Mouse (Mus musculus) frontal cortex, postnatal 10 days (tissue): ENCODE measurements at regions not wholly inside any gene's neighbourhood (a gene's known extent, or its start where the extent isn't known, plus 50 kb on each side); places are given as distances from the start of the nearest gene placed in this dataset.

Experiments
- DNase-seq, 2 experiments: peaks; one replicate each; pipeline ENCODE4 v3.0.0; 2022; ENCODE audit warnings: low spot score in 2 of 2, mixed read lengths in 1 of 2

DNA sequence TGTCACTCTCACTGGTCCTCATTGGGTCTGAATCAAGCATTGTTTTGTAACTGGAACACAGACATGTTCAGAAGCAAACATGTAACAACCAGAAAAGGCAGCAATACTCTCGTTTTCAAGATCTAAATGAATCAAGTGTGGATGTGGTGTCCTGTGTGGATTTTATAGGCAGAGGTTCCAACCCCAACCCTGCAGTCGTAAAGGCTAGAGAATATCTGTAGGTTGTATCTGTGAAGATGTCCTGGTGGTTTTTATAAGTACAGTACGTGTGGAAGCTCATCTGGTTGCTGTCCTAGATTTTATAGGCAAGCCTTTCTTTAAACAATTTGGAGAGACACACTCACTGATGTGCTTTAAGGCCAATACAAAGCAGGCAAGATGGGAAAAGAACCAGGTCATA is 518.8 kb upstream of the Atp11b start:
- DNase-seq, result no peak

DNA sequence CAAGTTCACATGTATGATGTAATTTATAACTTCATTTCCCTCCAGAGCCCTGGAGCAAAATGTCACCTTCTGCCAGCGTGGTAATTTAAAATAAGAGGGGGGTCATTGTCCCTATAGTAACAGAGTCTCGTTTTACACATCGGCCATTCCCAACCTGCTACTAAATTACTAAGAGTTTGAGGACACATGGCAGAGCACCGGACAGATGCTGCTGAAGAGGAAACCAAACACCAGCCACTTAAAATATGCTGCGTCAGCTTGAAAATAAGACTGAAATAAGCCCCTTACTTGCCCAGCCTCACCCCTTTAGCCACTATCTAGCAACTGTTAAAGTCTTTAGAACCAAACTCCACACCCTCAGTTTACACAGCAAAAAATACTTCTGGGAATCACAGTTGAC is 518.1 kb upstream of the Atp11b start:
- DNase-seq, result no peak

DNA sequence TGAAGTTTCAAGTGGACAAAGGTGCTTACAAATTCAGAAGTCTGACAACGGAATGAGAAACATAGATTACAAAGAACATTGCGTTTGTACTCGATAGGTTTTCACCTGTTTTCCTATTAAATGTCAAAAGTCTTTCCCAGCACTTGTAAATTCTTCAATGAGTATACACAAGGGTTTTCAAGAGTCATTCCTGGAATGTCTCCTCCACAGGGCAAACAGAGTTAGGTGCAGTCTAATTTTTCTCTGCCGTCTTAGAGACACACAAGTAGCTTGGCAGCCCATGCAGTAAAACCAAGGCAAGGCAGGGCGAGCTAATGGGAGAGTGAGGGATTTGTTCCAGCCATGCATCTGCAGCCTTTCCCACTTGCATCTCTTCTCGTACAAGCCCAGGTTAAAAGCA is 516.6 kb upstream of the Atp11b start:
- DNase-seq, result no peak

- DNase-seq, result no peak
Observed at GRCm38 (mm10) chr3:35242349-35242748, 511.6 kb upstream of the Atp11b start.

- no peak for DNase-seq
Observed at GRCm38 (mm10) chr3:35242871-35243529, 510.9 kb upstream of the Atp11b start.

DNA sequence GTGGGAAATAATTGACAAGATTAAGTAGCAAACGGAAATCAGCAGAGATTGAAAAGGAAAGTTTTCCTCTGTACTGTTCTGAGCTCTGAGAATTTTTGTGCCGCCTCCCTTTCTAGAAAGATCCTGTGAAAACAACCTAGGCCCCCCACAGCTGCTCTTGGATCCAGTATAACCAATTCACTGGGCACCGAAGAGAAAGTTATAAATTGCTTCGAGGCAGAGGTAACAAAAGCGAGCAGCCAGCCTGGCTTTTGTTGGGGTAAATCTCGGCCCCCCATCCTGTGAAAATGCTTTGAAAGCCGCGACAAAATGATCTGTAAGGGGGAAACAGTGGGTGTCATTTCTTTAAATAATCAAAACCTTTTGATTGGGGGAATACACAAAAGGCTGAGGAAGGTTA is 508.9 kb upstream of the Atp11b start:
- no peak for DNase-seq

GRCm38 (mm10) chr3:35245946-35246665 is 507.8 kb upstream of the Atp11b start:
- DNase-seq, result no peak

- no peak for DNase-seq
Observed at GRCm38 (mm10) chr3:35249160-35249559, 504.7 kb upstream of the Atp11b start.

DNA sequence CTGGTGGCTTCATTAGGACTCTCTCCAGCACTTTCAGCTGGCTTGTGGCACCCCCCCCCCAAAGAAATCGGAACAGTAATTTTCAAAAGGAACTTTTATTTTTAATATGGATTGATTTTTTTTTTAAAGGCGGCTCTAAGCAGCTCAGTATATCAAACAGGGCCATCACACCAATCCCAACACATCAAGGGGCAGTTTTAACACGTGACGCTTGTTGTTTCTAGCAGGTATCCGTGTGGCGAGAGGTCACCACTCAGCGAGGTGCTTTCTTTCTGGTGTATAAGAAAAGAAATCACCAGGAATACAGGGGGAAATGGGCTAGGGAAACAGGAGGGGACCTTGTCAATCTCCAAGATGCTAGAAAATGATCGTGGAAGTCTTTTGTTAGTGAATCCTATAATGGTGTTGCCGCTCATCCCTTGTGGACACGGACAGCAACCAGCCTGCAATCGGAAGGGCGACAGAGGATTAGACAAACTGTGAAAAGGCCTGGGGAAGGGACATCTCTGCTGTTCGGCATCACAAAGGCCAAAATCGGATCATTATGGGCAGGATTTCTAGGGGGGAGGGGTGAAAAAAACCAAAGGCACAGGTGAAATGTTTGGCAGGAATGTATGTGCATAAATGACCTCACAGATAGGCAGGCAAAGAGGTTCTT is 503.7 kb upstream of the Atp11b start:
- no peak for DNase-seq

GRCm38 (mm10) chr3:35253861-35254260 is 500.0 kb upstream of the Atp11b start:
- no peak for DNase-seq

DNA sequence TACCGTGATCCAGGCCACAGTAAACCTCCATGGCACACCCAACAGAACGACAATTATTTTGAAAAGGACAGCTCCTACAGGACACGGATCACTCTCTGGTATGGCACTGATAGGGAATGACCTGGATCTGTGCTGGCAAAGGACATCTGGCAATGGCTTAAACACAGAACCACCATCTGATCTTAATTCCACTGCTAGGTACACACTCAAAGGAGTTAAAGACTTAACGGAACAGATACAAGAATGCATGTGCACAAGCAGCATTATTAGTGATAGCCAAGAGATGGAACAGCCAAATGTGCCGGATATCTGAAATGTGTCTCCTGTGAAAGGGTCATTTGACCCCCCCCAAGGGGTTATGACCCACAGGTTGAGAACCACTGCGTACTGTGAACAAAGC is 493.0 kb upstream of the Atp11b start:
- no peak for DNase-seq

DNA sequence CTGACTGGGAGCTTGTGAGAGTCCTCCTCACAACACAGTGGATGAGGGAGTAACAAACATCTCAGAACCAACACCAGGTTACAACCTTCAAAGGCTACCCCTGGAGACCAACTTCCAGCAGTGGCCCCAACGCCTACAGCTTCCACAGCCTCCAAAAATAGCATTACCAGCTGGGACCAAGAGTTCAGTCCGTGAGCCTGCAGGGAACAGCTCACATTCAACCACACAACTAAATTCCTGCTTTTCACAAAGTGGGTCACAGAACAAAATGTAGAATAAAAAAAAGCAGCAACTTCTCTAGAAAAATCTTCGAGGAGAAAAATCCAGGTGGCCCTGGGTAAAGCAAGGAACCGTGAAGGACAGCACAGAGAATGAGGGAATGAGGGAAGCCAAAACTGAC is 485.0 kb upstream of the Atp11b start:
- no peak for DNase-seq

GRCm38 (mm10) chr3:35269977-35270880 is 483.7 kb upstream of the Atp11b start:
- DNase-seq, result no peak

- DNase-seq, result no peak
Observed at GRCm38 (mm10) chr3:35273546-35273945, 480.4 kb upstream of the Atp11b start.

GRCm38 (mm10) chr3:35280981-35281380 is 472.9 kb upstream of the Atp11b start:
- no peak for DNase-seq

DNA sequence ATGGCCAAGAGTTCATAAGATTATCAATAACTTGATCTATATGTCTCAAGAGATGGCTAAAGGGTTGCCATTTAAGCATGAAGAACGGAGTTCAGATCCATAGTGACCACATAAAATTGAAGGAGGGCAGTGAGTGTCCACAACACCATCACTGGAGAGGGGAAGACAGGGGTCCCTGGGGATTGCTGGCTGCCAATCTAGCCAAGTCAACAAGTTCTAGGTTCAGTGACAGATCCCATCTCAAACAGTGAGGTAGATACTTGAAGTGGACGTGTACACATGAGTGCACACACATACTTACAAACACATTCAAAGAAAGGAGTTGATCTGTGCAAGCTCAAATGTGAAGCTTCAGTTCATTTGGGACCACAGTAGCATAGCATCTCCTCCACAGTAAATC is 471.8 kb upstream of the Atp11b start:
- no peak for DNase-seq

DNA sequence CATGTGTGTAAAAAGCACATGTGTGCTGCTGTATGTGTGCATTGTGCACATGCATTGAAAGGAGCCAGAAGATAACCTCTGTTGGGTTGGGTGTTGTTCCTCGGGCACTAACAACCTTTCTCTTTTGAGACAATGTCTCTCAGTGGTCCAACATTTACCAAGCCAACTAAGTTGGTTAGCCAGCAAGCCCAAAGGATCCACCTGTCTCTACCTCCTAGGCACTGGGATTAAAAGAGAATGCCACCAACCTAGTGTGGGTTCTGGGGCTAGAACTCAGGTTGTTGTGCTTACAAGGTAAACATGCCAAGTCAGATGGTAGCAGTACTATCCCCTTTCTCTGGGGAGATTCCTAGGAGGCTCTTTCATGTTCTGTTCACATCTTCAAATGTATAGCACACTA is 459.1 kb upstream of the Atp11b start:
- no peak for DNase-seq

- no peak for DNase-seq
Observed at GRCm38 (mm10) chr3:35295746-35296145, 458.2 kb upstream of the Atp11b start.

DNA sequence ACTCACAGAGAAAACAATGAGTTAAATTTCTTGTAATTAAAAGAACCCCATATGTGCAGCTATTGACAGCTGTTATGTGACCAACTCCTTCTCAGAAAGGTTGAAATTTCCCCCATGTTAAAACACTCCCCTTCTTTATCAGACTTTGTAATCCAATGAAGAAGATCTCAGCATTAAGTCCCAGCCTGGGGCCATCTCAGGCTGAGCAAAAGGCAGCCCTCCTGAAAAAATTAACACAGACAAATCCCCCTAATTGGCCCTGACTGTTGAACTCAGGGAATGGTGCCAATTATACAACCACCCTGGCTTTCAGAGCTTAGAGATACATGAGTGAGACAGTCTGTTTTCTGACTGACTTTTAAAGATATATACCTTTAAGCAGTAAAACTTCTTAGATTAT is 454.9 kb upstream of the Atp11b start:
- DNase-seq, result no peak

- no peak for DNase-seq
Observed at GRCm38 (mm10) chr3:35306013-35306412, 447.9 kb upstream of the Atp11b start.

DNA sequence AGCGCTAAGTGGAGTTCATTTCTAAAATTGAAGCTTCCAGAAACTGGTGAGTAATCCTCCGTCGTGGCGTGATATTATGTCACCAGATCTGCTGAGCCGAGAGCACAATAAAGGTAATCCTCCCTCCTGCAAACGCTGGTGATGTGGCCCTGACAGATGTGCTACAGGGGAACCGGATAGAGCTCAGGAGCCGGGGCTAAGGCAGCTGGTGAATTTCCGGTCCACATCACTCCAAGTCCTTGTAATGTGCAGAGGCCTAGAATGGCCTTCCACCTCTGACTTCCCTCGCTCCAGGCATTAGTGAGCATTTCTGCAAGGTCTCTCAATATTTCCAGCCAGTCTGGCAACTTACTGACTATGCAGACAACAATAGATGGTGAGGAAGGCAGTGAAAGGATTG is 439.7 kb upstream of the Atp11b start:
- no peak for DNase-seq

- no peak for DNase-seq
Observed at GRCm38 (mm10) chr3:35315162-35315561, 438.7 kb upstream of the Atp11b start.
